Mouse (Mus musculus): ENCODE results near the gene Inhbb. TPM values are rescaled to one million over a fixed set of nuclear protein-coding genes. Genes with fewer than 3 reads are reported as not detected.

Gene Inhbb
- polyA plus RNA-seq, 1 experiment from 2014 or later: 0.77 TPM

GRCm38 (mm10) chr1:119397839-119398238, 24.2 kb downstream of the Inhbb start:
- WGBS: 79% methylated on average over 7 of the region's 7 CpGs
- Histone ChIP-seq H3K4me1 (ENCODE audit: control insufficient read depth, insufficient read depth, low read length) (no peaks in the 10 kb centered on the region), H3K9ac (ENCODE audit: low read length) (no peak overlapping the region), H3K27ac (ENCODE audit: low read length) (no peak overlapping the region), H3K4me2 (ENCODE audit: low read depth, low read length) (no peak overlapping the region), H3K4me3 (replicated peaks; ENCODE audit: low read length) (no peak overlapping the region), H3K27me3 (ENCODE audit: control insufficient read depth, insufficient read depth, low read length) (no peaks in the 10 kb centered on the region), H3K36me3 (ENCODE audit: control insufficient read depth, insufficient read depth, low read length) (no peaks in the 10 kb centered on the region), H3K9me3 (replicated peaks; ENCODE audit: control insufficient read depth, low read length) (no peaks in the 10 kb centered on the region)
- ATAC-seq (ENCODE audit: insufficient read depth, low FRiP score): no peak

- no peak overlapping the region for H3K4me2 ChIP-seq (ENCODE audit: low read depth, low read length)
- ATAC-seq (ENCODE audit: insufficient read depth, low FRiP score): no peak
- 59% methylated on average over 3 of the region's 3 CpGs for WGBS
- no peak overlapping the region for H3K27ac ChIP-seq (ENCODE audit: low read length)
- H3K4me1 ChIP-seq (ENCODE audit: control insufficient read depth, insufficient read depth, low read length): no peaks in the 10 kb centered on the region; the same call in 1 of the 2 replicates
- no peaks in the 10 kb centered on the region for H3K9me3 ChIP-seq (replicated peaks; ENCODE audit: control insufficient read depth, low read length)
- no peaks in the 10 kb centered on the region for H3K27me3 ChIP-seq (ENCODE audit: control insufficient read depth, insufficient read depth, low read length)
- no peak overlapping the region for H3K4me3 ChIP-seq (replicated peaks; ENCODE audit: low read length)
- H3K36me3 ChIP-seq (ENCODE audit: control insufficient read depth, insufficient read depth, low read length): no peaks in the 10 kb centered on the region
- H3K9ac ChIP-seq (ENCODE audit: low read length): no peak overlapping the region
These were observed 30.7 kb downstream of the Inhbb start for GRCm38 (mm10) chr1:119391311-119391710.

GRCm38 (mm10) chr1:119390676-119391075, 31.4 kb downstream of the Inhbb start:
- H3K4me3 ChIP-seq (replicated peaks; ENCODE audit: low read length): no peak overlapping the region
- H3K27ac ChIP-seq (ENCODE audit: low read length): no peak overlapping the region
- H3K4me2 ChIP-seq (ENCODE audit: low read depth, low read length): no peak overlapping the region
- H3K4me1 ChIP-seq (ENCODE audit: control insufficient read depth, insufficient read depth, low read length): no peaks in the 10 kb centered on the region; the same call in 1 of the 2 replicates
- WGBS: 54% methylated on average over 4 of the region's 4 CpGs
- H3K9ac ChIP-seq (ENCODE audit: low read length): no peak overlapping the region
- ATAC-seq (ENCODE audit: insufficient read depth, low FRiP score): 0 out of 2 replicates have a peak, but pooled peaks have one; percentile 16
- no peaks in the 10 kb centered on the region for H3K27me3 ChIP-seq (ENCODE audit: control insufficient read depth, insufficient read depth, low read length)
- no peaks in the 10 kb centered on the region for H3K9me3 ChIP-seq (replicated peaks; ENCODE audit: control insufficient read depth, low read length)
- H3K36me3 ChIP-seq (ENCODE audit: control insufficient read depth, insufficient read depth, low read length): no peaks in the 10 kb centered on the region

GRCm38 (mm10) chr1:119389771-119390500, 32.1 kb downstream of the Inhbb start:
- Histone ChIP-seq H3K4me2 (ENCODE audit: low read depth, low read length) (no peak overlapping the region), H3K4me1 (ENCODE audit: control insufficient read depth, insufficient read depth, low read length) (no peaks in the 10 kb centered on the region; the same call in 1 of the 2 replicates), H3K27me3 (ENCODE audit: control insufficient read depth, insufficient read depth, low read length) (no peaks in the 10 kb centered on the region), H3K36me3 (ENCODE audit: control insufficient read depth, insufficient read depth, low read length) (no peaks in the 10 kb centered on the region), H3K9ac (ENCODE audit: low read length) (no peak overlapping the region), H3K9me3 (replicated peaks; ENCODE audit: control insufficient read depth, low read length) (no peaks in the 10 kb centered on the region), H3K27ac (ENCODE audit: low read length) (no peak overlapping the region), H3K4me3 (replicated peaks; ENCODE audit: low read length) (no peak overlapping the region)
- WGBS: 55% methylated on average over 7 of the region's 7 CpGs
- ATAC-seq (ENCODE audit: insufficient read depth, low FRiP score): no peak

- ATAC-seq (ENCODE audit: insufficient read depth, low FRiP score): no peak
- Histone ChIP-seq H3K4me2 (ENCODE audit: low read depth, low read length) (no peak overlapping the region), H3K4me3 (replicated peaks; ENCODE audit: low read length) (no peak overlapping the region), H3K9me3 (replicated peaks; ENCODE audit: control insufficient read depth, low read length) (no peaks in the 10 kb centered on the region), H3K27ac (ENCODE audit: low read length) (no peak overlapping the region), H3K9ac (ENCODE audit: low read length) (no peak overlapping the region), H3K27me3 (ENCODE audit: control insufficient read depth, insufficient read depth, low read length) (no peaks in the 10 kb centered on the region), H3K36me3 (ENCODE audit: control insufficient read depth, insufficient read depth, low read length) (no peaks in the 10 kb centered on the region), H3K4me1 (ENCODE audit: control insufficient read depth, insufficient read depth, low read length) (no peaks in the 10 kb centered on the region; the same call in 1 of the 2 replicates)
- WGBS: 5% methylated on average over 19 of the region's 19 CpGs
These were observed 33.2 kb downstream of the Inhbb start for GRCm38 (mm10) chr1:119388664-119389396.

- Histone ChIP-seq H3K4me2 (ENCODE audit: low read depth, low read length) (no peak overlapping the region), H3K9ac (ENCODE audit: low read length) (no peak overlapping the region), H3K4me3 (replicated peaks; ENCODE audit: low read length) (no peak overlapping the region), H3K27ac (ENCODE audit: low read length) (no peak overlapping the region), H3K36me3 (ENCODE audit: control insufficient read depth, insufficient read depth, low read length) (no peaks in the 10 kb centered on the region), H3K4me1 (ENCODE audit: control insufficient read depth, insufficient read depth, low read length) (no peaks in the 10 kb centered on the region; the same call in 1 of the 2 replicates), H3K27me3 (ENCODE audit: control insufficient read depth, insufficient read depth, low read length) (no peaks in the 10 kb centered on the region), H3K9me3 (replicated peaks; ENCODE audit: control insufficient read depth, low read length) (no peaks in the 10 kb centered on the region)
- no peak for ATAC-seq (ENCODE audit: insufficient read depth, low FRiP score)
- 65% methylated on average over 3 of the region's 3 CpGs for WGBS
These were observed 35.7 kb downstream of the Inhbb start for GRCm38 (mm10) chr1:119386306-119386705.

- 64% methylated on average over 10 of the region's 10 CpGs for WGBS
These were observed 38.1 kb downstream of the Inhbb start for GRCm38 (mm10) chr1:119383916-119384315.

GRCm38 (mm10) chr1:119380609-119381008, 41.4 kb downstream of the Inhbb start:
- no peaks in the 10 kb centered on the region for H3K27me3 ChIP-seq (ENCODE audit: control insufficient read depth, insufficient read depth, low read length)
- no peak overlapping the region for H3K9ac ChIP-seq (ENCODE audit: low read length)
- WGBS: 83% methylated on average over 4 of the region's 4 CpGs

More at GRCm38 (mm10) chr1:119383916-119384315, 38.1 kb downstream of the Inhbb start:
- no peak overlapping the region for H3K4me2 ChIP-seq (ENCODE audit: low read depth, low read length)
- no peaks in the 10 kb centered on the region for H3K9me3 ChIP-seq (replicated peaks; ENCODE audit: control insufficient read depth, low read length)
- no peak overlapping the region for H3K27ac ChIP-seq (ENCODE audit: low read length)
- no peak overlapping the region for H3K4me3 ChIP-seq (replicated peaks; ENCODE audit: low read length)
- H3K4me1 ChIP-seq (ENCODE audit: control insufficient read depth, insufficient read depth, low read length): no peaks in the 10 kb centered on the region; the same call in 1 of the 2 replicates
- no peak overlapping the region for H3K9ac ChIP-seq (ENCODE audit: low read length)
- H3K27me3 ChIP-seq (ENCODE audit: control insufficient read depth, insufficient read depth, low read length): no peaks in the 10 kb centered on the region
- no peak for ATAC-seq (ENCODE audit: insufficient read depth, low FRiP score)
- H3K36me3 ChIP-seq (ENCODE audit: control insufficient read depth, insufficient read depth, low read length): no peaks in the 10 kb centered on the region

GRCm38 (mm10) chr1:119375376-119375775, 46.7 kb downstream of the Inhbb start:
- no peaks in the 10 kb centered on the region for H3K27me3 ChIP-seq (ENCODE audit: control insufficient read depth, insufficient read depth, low read length)
- H3K9me3 ChIP-seq (replicated peaks; ENCODE audit: control insufficient read depth, low read length): no peaks in the 10 kb centered on the region
- WGBS: 54% methylated on average over 5 of the region's 5 CpGs
- H3K4me2 ChIP-seq (ENCODE audit: low read depth, low read length): no peak overlapping the region
- no peak overlapping the region for H3K27ac ChIP-seq (ENCODE audit: low read length)
- no peaks in the 10 kb centered on the region for H3K36me3 ChIP-seq (ENCODE audit: control insufficient read depth, insufficient read depth, low read length)
- no peak overlapping the region for H3K9ac ChIP-seq (ENCODE audit: low read length)
- ATAC-seq (ENCODE audit: insufficient read depth, low FRiP score): no peak
- no peak overlapping the region for H3K4me3 ChIP-seq (replicated peaks; ENCODE audit: low read length)
- H3K4me1 ChIP-seq (ENCODE audit: control insufficient read depth, insufficient read depth, low read length): no peaks in the 10 kb centered on the region

More at GRCm38 (mm10) chr1:119380609-119381008, 41.4 kb downstream of the Inhbb start:
- no peak for ATAC-seq (ENCODE audit: insufficient read depth, low FRiP score)
- Histone ChIP-seq H3K4me3 (replicated peaks; ENCODE audit: low read length) (no peak overlapping the region), H3K36me3 (ENCODE audit: control insufficient read depth, insufficient read depth, low read length) (no peaks in the 10 kb centered on the region), H3K9me3 (replicated peaks; ENCODE audit: control insufficient read depth, low read length) (no peaks in the 10 kb centered on the region), H3K4me1 (ENCODE audit: control insufficient read depth, insufficient read depth, low read length) (no peaks in the 10 kb centered on the region), H3K4me2 (ENCODE audit: low read depth, low read length) (no peak overlapping the region), H3K27ac (ENCODE audit: low read length) (no peak overlapping the region)
